Mouse (Mus musculus) heart, embryonic 12.5 days (tissue): ENCODE data around the gene Nolc1. TPM values are rescaled to one million over a fixed set of nuclear protein-coding genes. Genes with fewer than 3 reads are reported as not detected.

Experiments used
- ATAC-seq: fragments of 200-750 bp; cut with Nextera tagmentation; 2 replicates; pipeline ENCODE4 v1.8.0; 2017; ENCODE audit warnings: moderate TSS enrichment, moderate library complexity; ENCODE audit not compliant: insufficient number of reproducible peaks, low FRiP score
- H3K27ac ChIP-seq: fragments of 300-500 bp; sonication (generic); 2 replicates; pipeline ENCODE4 v1.5.1; 2016; ENCODE audit warnings: mild to moderate bottlenecking, moderate library complexity; ENCODE audit not compliant: poor library complexity, severe bottlenecking
- H3K27me3 ChIP-seq: fragments of 300-500 bp; sonication (generic); replicated peaks from 2 replicates; pipeline ENCODE4 v1.6.1; 2016; ENCODE audit warnings: mild to moderate bottlenecking, moderate library complexity
- H3K36me3 ChIP-seq: fragments of 300-500 bp; sonication (generic); 2 replicates; pipeline ENCODE4 v1.6.1; 2016; ENCODE audit warnings: mild to moderate bottlenecking, moderate library complexity
- H3K4me1 ChIP-seq: fragments of 300-500 bp; sonication (generic); replicated peaks from 2 replicates; pipeline ENCODE4 v1.6.1; 2016; ENCODE audit warnings: mild to moderate bottlenecking
- H3K4me2 ChIP-seq: fragments of 300-500 bp; sonication (generic); 2 replicates; pipeline ENCODE4 v1.6.1; 2016; ENCODE audit warnings: mild to moderate bottlenecking, moderate library complexity
- H3K4me3 ChIP-seq: fragments of 300-500 bp; sonication (generic); 2 replicates; pipeline ENCODE4 v1.5.1; 2016; ENCODE audit warnings: mild to moderate bottlenecking
- H3K9ac ChIP-seq: fragments of 300-500 bp; sonication (generic); 2 replicates; pipeline ENCODE4 v1.6.1; 2016; ENCODE audit warnings: mild to moderate bottlenecking, moderate library complexity
- H3K9me3 ChIP-seq: fragments of 300-500 bp; sonication (generic); replicated peaks from 2 replicates; pipeline ENCODE4 v1.6.1; 2016; ENCODE audit warnings: mild to moderate bottlenecking, moderate library complexity
- WGBS: fragments of 180-500 bp; shearing (Covaris S2); methylation state at CpG from one replicate; pipeline ENCODE4 v1.1.7; 2016; 5-methylcytosine and 5-hydroxymethylcytosine counted together
- polyA plus RNA-seq: library from polyadenylated mRNA; unstranded; fragments of >200 nt; fragmentation: Nextera tagmentation; extraction: Ambion mirVana; gene quantifications from 2 replicates; pipeline ENCODE4 v1.2.1, GENCODE M21; 2016

Nolc1 gene
- polyA plus RNA-seq: 56.2 and 60.3 TPM in 2 replicates

DNA sequence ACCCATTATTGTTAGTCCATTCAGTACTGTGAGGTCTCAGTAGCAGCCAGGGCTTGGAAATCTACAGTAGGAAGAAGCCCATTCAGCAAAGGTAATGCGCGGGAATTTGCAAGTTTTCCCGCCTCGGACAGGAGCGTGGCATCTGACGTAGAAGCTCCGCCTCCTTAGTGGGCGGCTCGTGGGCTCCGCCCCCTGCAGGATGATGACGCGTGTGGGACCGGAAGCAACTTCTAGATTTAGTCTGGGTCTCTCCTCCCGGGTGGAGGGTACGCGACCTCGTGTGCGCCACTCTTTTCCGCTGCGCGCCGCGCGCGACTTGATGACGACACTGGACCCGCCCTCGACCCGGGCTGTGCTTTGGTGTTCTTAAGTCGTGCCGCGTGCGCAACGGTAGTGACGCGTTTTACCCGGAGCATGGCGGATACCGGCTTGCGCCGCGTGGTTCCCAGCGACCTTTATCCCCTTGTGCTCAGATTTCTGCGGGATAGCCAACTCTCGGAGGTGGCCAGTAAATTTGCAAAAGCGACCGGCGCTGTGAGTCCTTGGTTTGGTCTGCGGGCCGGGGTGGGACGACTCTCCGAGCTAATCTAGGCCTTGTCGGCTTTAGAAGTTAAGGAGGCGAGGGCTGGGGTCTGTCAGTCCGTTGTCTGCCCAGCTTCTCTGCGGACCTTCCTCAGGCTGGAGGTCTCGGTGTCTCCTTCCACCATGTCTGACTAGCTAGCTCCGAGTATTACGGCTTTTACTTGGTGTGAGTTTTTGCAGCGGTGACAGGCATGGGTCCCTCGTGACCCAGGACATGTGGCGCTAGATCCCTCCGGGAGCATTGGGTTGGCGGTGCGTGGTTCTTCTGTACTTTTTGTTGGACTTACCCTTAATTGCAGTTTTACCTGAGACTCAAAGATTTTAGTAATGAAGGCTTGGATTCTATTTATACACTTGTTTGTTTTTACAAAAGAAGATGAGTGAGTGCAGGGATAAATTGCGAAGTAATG is at the start of gene Nolc1:
Gene Nolc1 (plus strand): TSS at position 248 of the 992 bp plus-strand sequence.
- ATAC-seq: peak; percentile 97
- peak within 1 kb of the TSS; percentile 72 for H3K27ac ChIP-seq
- H3K9ac ChIP-seq: peak within 1 kb of the TSS; percentile 82
- H3K4me3 ChIP-seq: peak within 1 kb of the TSS; percentile 90
- peaks cover 22% of the 10 kb centered on the region for H3K4me1 ChIP-seq
- H3K27me3 ChIP-seq: no peaks in the 10 kb centered on the region
- H3K36me3 ChIP-seq: peaks cover 58% of the 10 kb centered on the region
- under 1% methylated on average over 66 of the region's 66 CpGs for WGBS
- H3K9me3 ChIP-seq: no peaks in the 10 kb centered on the region
- H3K4me2 ChIP-seq: peak within 1 kb of the TSS; percentile 81

DNA sequence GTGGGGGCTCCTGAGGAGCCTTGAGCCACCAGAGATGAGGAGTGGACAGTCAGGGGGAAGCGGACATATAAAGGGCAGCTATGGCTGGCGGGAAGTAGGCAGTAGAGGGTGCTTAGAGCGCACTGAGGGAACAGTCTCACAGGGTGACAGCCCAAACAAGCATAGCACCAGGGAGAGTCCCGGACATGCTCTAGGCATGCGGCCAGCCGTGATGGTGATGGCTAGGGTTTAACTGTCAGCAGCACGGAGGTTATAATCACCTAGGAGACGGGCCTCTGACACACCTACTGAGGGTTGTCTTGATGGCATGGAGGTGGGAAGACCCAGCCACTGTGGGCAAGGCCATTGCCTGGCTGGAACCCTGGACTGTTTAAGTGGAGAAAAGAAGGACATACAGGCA is 49.1 kb upstream of the Nolc1 start:
- Histone ChIP-seq H3K4me2 (no peak overlapping the region; the same call in 1 of the 2 replicates), H3K4me1 (peaks cover 15% of the 10 kb centered on the region), H3K9me3 (peaks cover 7% of the 10 kb centered on the region), H3K27me3 (no peaks in the 10 kb centered on the region), H3K36me3 (peaks cover 18% of the 10 kb centered on the region), H3K4me3 (no peak overlapping the region), H3K9ac (no peak overlapping the region), H3K27ac (peak overlapping the region; percentile 16; the same call in 1 of the 2 replicates)
- WGBS: 46% methylated on average over 8 of the region's 8 CpGs
- ATAC-seq: no peak

GRCm38 (mm10) chr19:46028747-46029320 is 46.8 kb upstream of the Nolc1 start:
- Histone ChIP-seq H3K9me3 (peaks cover 7% of the 10 kb centered on the region), H3K4me1 (peaks cover 15% of the 10 kb centered on the region), H3K4me2 (no peak overlapping the region), H3K27me3 (no peaks in the 10 kb centered on the region), H3K9ac (no peak overlapping the region), H3K36me3 (peaks cover 40% of the 10 kb centered on the region), H3K4me3 (no peak overlapping the region), H3K27ac (no peak overlapping the region)
- WGBS: 62% methylated on average over 11 of the region's 11 CpGs
- no peak for ATAC-seq

DNA sequence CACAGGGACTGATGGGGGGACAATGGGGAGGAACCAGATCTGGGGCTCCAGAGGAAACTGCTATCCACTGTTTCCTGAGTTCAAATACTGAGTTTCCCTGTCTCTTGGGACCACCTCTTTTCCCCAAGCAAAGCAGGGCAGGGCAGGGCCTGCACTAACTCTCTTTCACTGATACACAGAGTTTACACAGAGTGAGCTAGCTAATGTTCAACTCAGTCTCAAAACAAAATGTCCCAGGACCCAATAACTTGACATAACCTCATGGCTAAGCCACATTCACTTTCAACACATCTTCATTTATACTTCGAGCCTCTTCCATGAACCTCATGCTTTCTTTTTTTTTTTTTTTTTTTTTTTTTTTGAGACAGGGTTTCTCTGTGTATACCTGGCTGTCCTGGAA is 46.0 kb upstream of the Nolc1 start:
- peaks cover 15% of the 10 kb centered on the region for H3K4me1 ChIP-seq
- H3K4me2 ChIP-seq: no peak overlapping the region
- peaks cover 7% of the 10 kb centered on the region for H3K9me3 ChIP-seq
- H3K9ac ChIP-seq: no peak overlapping the region
- H3K36me3 ChIP-seq: peaks cover 49% of the 10 kb centered on the region
- no peak for ATAC-seq
- no peaks in the 10 kb centered on the region for H3K27me3 ChIP-seq
- no peak overlapping the region for H3K4me3 ChIP-seq
- no peak overlapping the region for H3K27ac ChIP-seq
- 96% methylated on average over 1 of the region's 1 CpGs for WGBS

- H3K4me1 ChIP-seq: peaks cover 15% of the 10 kb centered on the region
- H3K36me3 ChIP-seq: peaks cover 56% of the 10 kb centered on the region
- H3K9me3 ChIP-seq: peaks cover 7% of the 10 kb centered on the region
- 88% methylated on average over 10 of the region's 10 CpGs for WGBS
- no peak overlapping the region for H3K9ac ChIP-seq
- H3K4me2 ChIP-seq: no peak overlapping the region
- H3K27ac ChIP-seq: no peak overlapping the region
- no peaks in the 10 kb centered on the region for H3K27me3 ChIP-seq
- H3K4me3 ChIP-seq: no peak overlapping the region
- no peak for ATAC-seq
Observed at GRCm38 (mm10) chr19:46030196-46030983, 45.3 kb upstream of the Nolc1 start.

DNA sequence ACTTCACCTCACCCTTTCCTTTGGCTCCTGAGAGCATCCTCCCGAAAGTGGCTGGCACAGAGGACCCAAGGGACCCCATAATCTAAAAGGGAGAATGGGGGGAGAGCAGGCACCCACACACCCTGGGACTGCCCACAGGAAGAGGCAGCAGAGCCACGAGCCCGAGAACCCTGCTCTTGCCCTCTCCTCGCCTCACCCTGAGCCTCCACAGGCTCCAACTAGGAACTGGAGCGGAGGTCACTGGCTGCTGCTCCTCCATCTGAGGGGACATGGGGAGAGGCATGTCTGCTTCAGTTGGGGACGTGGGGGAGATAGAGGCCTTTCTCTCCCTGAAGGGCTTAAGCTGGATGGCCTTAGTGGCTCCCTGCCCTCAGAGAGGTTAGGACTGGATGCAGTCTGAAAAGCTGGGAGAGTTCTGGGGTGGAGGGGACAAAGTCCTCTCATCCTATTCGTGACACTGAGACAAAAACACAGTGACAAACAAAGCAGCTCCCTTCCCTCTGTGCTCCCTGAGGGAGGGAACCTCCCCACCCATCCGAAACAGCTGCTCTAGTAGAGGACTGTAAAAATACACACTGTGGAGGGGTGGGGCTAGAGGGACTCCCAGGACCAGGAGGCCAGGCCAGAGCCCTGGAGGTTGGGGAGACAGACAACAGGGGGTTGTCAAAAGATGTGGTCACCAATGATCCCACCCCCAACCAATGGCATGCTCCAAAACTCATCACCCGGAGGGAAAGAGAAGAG is 43.8 kb upstream of the Nolc1 start:
- Histone ChIP-seq H3K27ac (no peak overlapping the region), H3K9ac (no peak overlapping the region), H3K36me3 (peaks cover 70% of the 10 kb centered on the region), H3K9me3 (peaks cover 7% of the 10 kb centered on the region), H3K27me3 (no peaks in the 10 kb centered on the region), H3K4me2 (no peak overlapping the region), H3K4me3 (no peak overlapping the region), H3K4me1 (peaks cover 17% of the 10 kb centered on the region)
- WGBS: 77% methylated on average over 9 of the region's 9 CpGs
- ATAC-seq: no peak

DNA sequence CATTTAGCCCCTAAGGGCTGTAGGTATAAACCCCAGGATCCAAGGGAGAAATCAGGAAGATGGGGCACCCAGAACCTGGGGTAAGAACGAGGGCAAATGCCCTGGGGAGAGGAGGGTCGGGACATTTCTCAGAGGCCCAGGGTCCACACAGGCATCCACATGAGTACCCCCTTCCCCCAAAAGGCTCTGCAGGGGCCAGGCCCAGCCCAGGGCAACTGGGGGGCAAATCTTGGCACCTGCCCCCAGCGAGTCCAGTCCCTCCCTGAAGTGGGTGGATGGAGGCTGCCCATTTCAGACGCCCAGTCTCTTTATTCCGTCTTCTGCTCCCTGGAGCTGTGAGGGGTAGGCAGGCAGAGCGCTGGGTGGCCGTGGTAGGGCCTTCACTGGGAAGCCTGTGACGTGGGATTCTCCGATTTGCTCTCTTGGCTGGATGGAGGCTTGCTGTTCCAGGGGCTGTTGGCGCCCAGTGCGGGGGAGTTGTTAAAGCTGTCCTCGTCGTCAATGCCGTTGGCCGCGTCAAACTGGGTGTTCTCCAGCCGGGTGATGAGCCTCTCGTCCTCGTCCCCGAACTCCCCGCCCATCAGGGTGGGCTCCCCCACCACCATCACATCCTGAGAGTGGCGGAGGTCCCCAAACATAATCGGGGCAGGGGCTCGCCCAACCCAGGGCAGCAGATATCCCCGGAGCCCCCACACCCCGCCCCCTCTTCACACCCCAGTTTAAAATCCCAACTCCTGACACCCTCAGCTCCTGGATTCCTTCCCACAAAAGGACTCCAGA is 42.7 kb upstream of the Nolc1 start:
- Histone ChIP-seq H3K27ac (no peak overlapping the region), H3K4me2 (no peak overlapping the region), H3K4me1 (peaks cover 23% of the 10 kb centered on the region), H3K36me3 (peaks cover 71% of the 10 kb centered on the region), H3K27me3 (no peaks in the 10 kb centered on the region), H3K9me3 (peaks cover 7% of the 10 kb centered on the region), H3K4me3 (no peak overlapping the region), H3K9ac (no peak overlapping the region)
- ATAC-seq: no peak
- WGBS: 88% methylated on average over 26 of the region's 26 CpGs

GRCm38 (mm10) chr19:46033911-46034310 is 41.8 kb upstream of the Nolc1 start:
- H3K4me2 ChIP-seq: no peak overlapping the region
- H3K4me1 ChIP-seq: peaks cover 32% of the 10 kb centered on the region
- no peak overlapping the region for H3K4me3 ChIP-seq
- no peak overlapping the region for H3K27ac ChIP-seq
- no peaks in the 10 kb centered on the region for H3K27me3 ChIP-seq
- ATAC-seq: no peak
- H3K9ac ChIP-seq: no peak overlapping the region
- H3K36me3 ChIP-seq: peaks cover 71% of the 10 kb centered on the region
- H3K9me3 ChIP-seq: peaks cover 7% of the 10 kb centered on the region
- 96% methylated on average over 11 of the region's 11 CpGs for WGBS

DNA sequence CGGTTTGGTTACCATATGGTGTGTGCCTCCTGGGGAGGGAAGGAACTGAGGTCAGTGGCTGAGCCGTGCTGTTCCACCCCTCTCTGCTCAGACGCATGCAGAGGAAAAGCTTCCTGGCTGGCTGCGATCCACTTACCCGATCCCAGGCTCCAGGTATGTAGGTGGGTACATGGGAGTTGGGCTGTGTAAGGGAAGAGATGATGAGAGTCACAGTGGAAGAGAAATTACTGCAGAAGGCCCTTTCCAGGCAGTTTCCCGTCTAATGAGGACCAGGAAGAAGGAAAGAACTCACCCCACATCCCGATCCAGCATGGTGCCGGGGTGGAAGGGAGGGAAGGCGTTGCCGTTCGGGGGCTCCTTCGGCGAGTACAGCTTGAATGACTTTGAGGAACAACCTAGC is 39.7 kb upstream of the Nolc1 start:
- H3K4me2 ChIP-seq: no peak overlapping the region
- H3K4me3 ChIP-seq: no peak overlapping the region
- H3K4me1 ChIP-seq: peaks cover 43% of the 10 kb centered on the region
- ATAC-seq: no peak
- H3K9me3 ChIP-seq: no peaks in the 10 kb centered on the region
- no peaks in the 10 kb centered on the region for H3K27me3 ChIP-seq
- H3K9ac ChIP-seq: no peak overlapping the region
- 88% methylated on average over 13 of the region's 13 CpGs for WGBS
- 0 out of 2 replicates have a peak overlapping the region, but pooled peaks have one; percentile 98 for H3K27ac ChIP-seq
- H3K36me3 ChIP-seq: peaks cover 58% of the 10 kb centered on the region
